Mouse (Mus musculus): Measurements from ENCODE around the gene Efhc2. TPM values are rescaled to one million over a fixed set of nuclear protein-coding genes. Genes with fewer than 3 reads are reported as not detected.

Gene Efhc2
- total RNA-seq (2012; rRNA removed) (not detected in 2 replicates), polyA plus RNA-seq (2012; ENCODE audit: insufficient read depth in 1 of 2, insufficient read length in 2 of 2, low read depth in 1 of 2, low replicate concordance in 2 of 2, missing spikeins in 1 of 2) (not detected)

DNA sequence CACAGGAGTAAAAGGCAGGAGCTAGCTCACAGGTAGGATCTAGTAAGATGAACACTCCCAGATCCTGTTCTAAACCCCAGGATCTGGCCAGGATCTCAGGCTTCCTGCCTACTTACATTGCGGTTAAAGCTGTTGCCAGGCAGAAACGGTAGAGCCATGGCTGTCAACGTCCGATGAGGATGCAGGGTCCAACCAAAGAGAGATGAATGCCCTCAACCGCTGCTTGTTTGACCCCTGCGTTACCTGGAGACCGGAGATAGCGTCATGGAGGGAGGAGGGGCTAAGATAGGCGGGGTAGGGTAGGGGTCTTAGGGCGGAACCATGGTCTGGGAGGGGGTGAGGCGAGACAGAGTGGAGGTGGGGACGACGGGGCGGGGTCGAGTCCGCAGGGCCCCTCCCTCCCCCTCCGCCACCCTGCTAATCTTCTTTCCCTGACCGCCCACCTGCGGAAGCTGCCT, at the start of gene Efhc2:
Efhc2 (minus strand) TSS at position 243 of the 458 bp plus-strand sequence.
- no peak within 1 kb of the TSS for H3K9ac ChIP-seq (ENCODE audit: control insufficient read depth, low read depth, low read length, poor library complexity, severe bottlenecking)
- no peak within 1 kb of the TSS for H3K4me3 ChIP-seq (ENCODE audit: control insufficient read depth in 1 of 2, insufficient read depth in 1 of 2, low read depth in 2 of 2, low read length in 2 of 2)
- no peak within 1 kb of the TSS for H3K27ac ChIP-seq (ENCODE audit: control insufficient read depth, low read depth, low read length)

GRCm38 (mm10) chrX:17365114-17365513, 45.9 kb upstream of the Efhc2 start:
- TF ChIP-seq SIN3A (IDR thresholded peaks at IDR 0.05; ENCODE audit: low read length) (no peak), E2F4 (IDR thresholded peaks at IDR 0.05; ENCODE audit: borderline replicate concordance, low read depth, low read length) (no peak), EP300 (IDR thresholded peaks at IDR 0.05; ENCODE audit: low read depth in 1 of 2, low read length in 2 of 2) (no peak), NRF1 (IDR thresholded peaks at IDR 0.05; ENCODE audit: insufficient read depth, low read depth, low read length, poor library complexity, severe bottlenecking) (no peak), UBTF (IDR thresholded peaks at IDR 0.05; ENCODE audit: borderline replicate concordance, insufficient read depth, low read depth, low read length) (no peak), HCFC1 (IDR thresholded peaks at IDR 0.05; ENCODE audit: low read depth, low read length) (no peak), CTCF (IDR thresholded peaks at IDR 0.05 in 2 of 3, conservative IDR thresholded peaks at IDR 0.05 in 1 of 3; ENCODE audit: control insufficient read depth in 1 of 3, insufficient read depth in 1 of 3, low read depth in 2 of 3, low read length in 3 of 3, poor library complexity in 1 of 3, severe bottlenecking in 1 of 3) (no peak), MXI1 (IDR thresholded peaks at IDR 0.05; ENCODE audit: low read depth, low read length) (no peak), POLR2AphosphoS5 (IDR thresholded peaks at IDR 0.05; ENCODE audit: borderline replicate concordance, low read depth, low read length) (no peak), SMC3 (IDR thresholded peaks at IDR 0.05; ENCODE audit: low read depth, low read length) (no peak), CHD2 (IDR thresholded peaks at IDR 0.05; ENCODE audit: low read length) (no peak), MAZ (IDR thresholded peaks at IDR 0.05; ENCODE audit: low read depth, low read length) (no peak), CHD1 (IDR thresholded peaks at IDR 0.05; ENCODE audit: low read depth, low read length) (no peak), JUND (IDR thresholded peaks at IDR 0.05; ENCODE audit: low read depth, low read length) (no peak), TCF12 (IDR thresholded peaks at IDR 0.05; ENCODE audit: low read depth, low read length) (no peak), TBP (IDR thresholded peaks at IDR 0.05; ENCODE audit: low read depth, low read length) (no peak)
- Histone ChIP-seq H3K79me2 (ENCODE audit: control insufficient read depth, insufficient read depth, low read length, poor library complexity) (no peaks in the 10 kb centered on the region), H3K4me1 (ENCODE audit: control insufficient read depth in 1 of 2, insufficient read depth in 2 of 2, low read length in 2 of 2) (no peaks in the 10 kb centered on the region), H3K4me3 (ENCODE audit: control insufficient read depth in 1 of 2, insufficient read depth in 1 of 2, low read depth in 2 of 2, low read length in 2 of 2) (no peak overlapping the region), H3K36me3 (ENCODE audit: control insufficient read depth in 1 of 2, insufficient read depth in 2 of 2, low read length in 2 of 2) (no peaks in the 10 kb centered on the region), H3K9me3 (replicated peaks; ENCODE audit: insufficient read depth, low read length) (no peaks in the 10 kb centered on the region), H3K9ac (ENCODE audit: control insufficient read depth, low read depth, low read length, poor library complexity, severe bottlenecking) (no peak overlapping the region), H3K27me3 (ENCODE audit: control insufficient read depth in 1 of 2, insufficient read depth in 2 of 2, low read length in 2 of 2) (no peaks in the 10 kb centered on the region), H3K27ac (ENCODE audit: control insufficient read depth, low read depth, low read length) (no peak overlapping the region)
- DNase-seq (ENCODE audit: low read depth, low spot score), result no peak

More for the DNA sequence above, at the start of gene Efhc2:
- H3K36me3 ChIP-seq (ENCODE audit: control insufficient read depth in 1 of 2, insufficient read depth in 2 of 2, low read length in 2 of 2), result no peaks in the 10 kb centered on the region
- H3K4me1 ChIP-seq (ENCODE audit: control insufficient read depth in 1 of 2, insufficient read depth in 2 of 2, low read length in 2 of 2), result no peaks in the 10 kb centered on the region
- TF ChIP-seq BHLHE40 (IDR thresholded peaks at IDR 0.05; ENCODE audit: borderline replicate concordance, low read depth, low read length) (no peak), TBP (IDR thresholded peaks at IDR 0.05; ENCODE audit: low read depth, low read length) (no peak), MAZ (IDR thresholded peaks at IDR 0.05; ENCODE audit: low read depth, low read length) (no peak), USF1 (IDR thresholded peaks at IDR 0.05; ENCODE audit: low read depth, low read length) (no peak), MXI1 (IDR thresholded peaks at IDR 0.05; ENCODE audit: low read depth, low read length) (no peak), E2F4 (IDR thresholded peaks at IDR 0.05; ENCODE audit: borderline replicate concordance, low read depth, low read length) (no peak), UBTF (IDR thresholded peaks at IDR 0.05; ENCODE audit: borderline replicate concordance, insufficient read depth, low read depth, low read length) (no peak), RCOR1 (IDR thresholded peaks at IDR 0.05; ENCODE audit: low read depth, low read length) (no peak), NELFE (IDR thresholded peaks at IDR 0.05; ENCODE audit: low read depth, low read length) (no peak)
- H3K27me3 ChIP-seq (ENCODE audit: control insufficient read depth in 1 of 2, insufficient read depth in 2 of 2, low read length in 2 of 2), result no peaks in the 10 kb centered on the region
- no peak for DNase-seq (ENCODE audit: low read depth, low spot score)
- no peaks in the 10 kb centered on the region for H3K79me2 ChIP-seq (ENCODE audit: control insufficient read depth, insufficient read depth, low read length, poor library complexity)
- no peaks in the 10 kb centered on the region for H3K9me3 ChIP-seq (replicated peaks; ENCODE audit: insufficient read depth, low read length)

Measured in MEL (cell line).